Mouse (Mus musculus) kidney, adult 2 months (tissue): ENCODE results near the gene Efcab11.

ENCODE experiments used
- CTCF ChIP-seq: fragments of 200-500 bp; conservative IDR thresholded peaks from 2 replicates; pipeline ENCODE4 v1.5.1; 2011; ENCODE audit warnings: low read depth, mild to moderate bottlenecking, control low read depth, low read length, moderate library complexity, mixed read lengths; ENCODE audit not compliant: insufficient read depth, insufficient read length
- POLR2A ChIP-seq: fragments of 200-500 bp; IDR thresholded peaks from one replicate; pipeline ENCODE4 v1.6.1; 2011; ENCODE audit warnings: low read depth, low read length, control low read depth

- TF ChIP-seq CTCF (no peak), POLR2A (no peak)
Observed at GRCm38 (mm10) chr12:99719777-99720176, 164.5 kb downstream of the Efcab11 start.
